8 mouse cellular contexts compared by ENCODE assay signal in the genomic region with DNA sequence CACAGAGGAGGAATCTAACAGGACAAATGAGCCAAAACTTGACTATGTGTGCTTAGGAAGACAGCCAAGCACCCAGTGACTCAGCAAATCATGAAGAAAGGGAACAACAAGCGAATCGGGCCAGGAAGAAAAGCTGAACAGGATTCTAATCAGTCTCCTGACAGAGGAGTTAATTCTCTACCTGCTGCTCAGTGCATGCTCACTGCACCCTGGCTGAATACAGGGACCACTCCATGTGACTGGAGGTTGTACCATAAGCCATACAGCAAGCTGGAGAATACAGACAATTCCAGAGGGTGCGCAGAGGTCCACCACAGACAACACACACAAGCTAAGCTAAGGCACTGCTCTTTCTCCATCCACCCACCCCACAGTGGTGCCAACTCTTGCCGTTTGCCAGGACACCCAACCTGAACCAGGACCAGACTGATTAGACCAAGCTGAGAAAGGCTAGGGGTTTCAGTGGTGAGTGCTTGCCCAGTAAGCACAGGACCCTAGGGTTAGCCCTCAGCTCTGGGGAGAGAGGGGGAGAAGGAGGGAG. TPM values are rescaled to one million over a fixed set of nuclear protein-coding genes. Genes with fewer than 3 reads are reported as not detected.
DNase-seq lines count a peak whose midpoint lies in the region; ATAC-seq and TF ChIP-seq lines count a peak whose summit lies in the region.

No protein-coding gene starts in this region.

- H3K9me3 ChIP-seq in embryonic facial prominence, embryonic 14.5 days (ENCODE audit: control insufficient read depth, low read length) = no peaks in the 10 kb centered on the region
- no peaks in the 10 kb centered on the region for H3K9me3 ChIP-seq in stomach, embryonic 14.5 days (ENCODE audit: control insufficient read depth, low read depth, low read length)
- H3K9me3 ChIP-seq in forebrain, embryonic 11.5 days (ENCODE audit: control insufficient read depth, low read length) = no peaks in the 10 kb centered on the region
- H3K9me3 ChIP-seq in hindbrain, embryonic 13.5 days = no peaks in the 10 kb centered on the region

- H3K27ac ChIP-seq in testis, adult 2 months (ENCODE audit: control insufficient read depth, insufficient read depth, low read depth, low read length) = peak overlapping the region; percentile 88
- no peak overlapping the region for H3K27ac ChIP-seq in embryonic facial prominence, embryonic 14.5 days (replicated peaks; ENCODE audit: low read depth, low read length)
- no peak overlapping the region for H3K27ac ChIP-seq in stomach, embryonic 14.5 days (ENCODE audit: low read length)
- H3K27ac ChIP-seq in forebrain, embryonic 11.5 days (ENCODE audit: low read depth, low read length) = no peak overlapping the region
- H3K27ac ChIP-seq in hindbrain, embryonic 13.5 days = no peak overlapping the region

- no peaks in the 10 kb centered on the region for H3K36me3 ChIP-seq in testis, adult 2 months (ENCODE audit: control insufficient read depth, insufficient read depth, low read length)
- no peaks in the 10 kb centered on the region for H3K36me3 ChIP-seq in embryonic facial prominence, embryonic 14.5 days (ENCODE audit: control insufficient read depth, insufficient read depth, low read length)
- no peaks in the 10 kb centered on the region for H3K36me3 ChIP-seq in stomach, embryonic 14.5 days (ENCODE audit: control insufficient read depth, insufficient read depth, low read length)
- H3K36me3 ChIP-seq in forebrain, embryonic 11.5 days (ENCODE audit: control insufficient read depth, insufficient read depth, low read length) = no peaks in the 10 kb centered on the region
- no peaks in the 10 kb centered on the region for H3K36me3 ChIP-seq in hindbrain, embryonic 13.5 days

- no peak for ATAC-seq in embryonic facial prominence, embryonic 14.5 days (ENCODE audit: low read depth)
- ATAC-seq in stomach, embryonic 14.5 days (ENCODE audit: insufficient number of reproducible peaks, insufficient read depth, low FRiP score, low read depth) = no peak
- no peak for ATAC-seq in forebrain, embryonic 11.5 days (replicated peaks; ENCODE audit: low FRiP score)
- no peak for ATAC-seq in hindbrain, embryonic 13.5 days (ENCODE audit: low FRiP score)

- H3K9ac ChIP-seq in embryonic facial prominence, embryonic 14.5 days (ENCODE audit: low read depth, low read length) = no peak overlapping the region
- H3K9ac ChIP-seq in stomach, embryonic 14.5 days (replicated peaks; ENCODE audit: low read depth, low read length) = no peak overlapping the region
- no peak overlapping the region for H3K9ac ChIP-seq in forebrain, embryonic 11.5 days (ENCODE audit: low read length)
- H3K9ac ChIP-seq in hindbrain, embryonic 13.5 days = no peak overlapping the region

- TF ChIP-seq CTCF in testis, adult 2 months (IDR thresholded peaks at IDR 0.05; ENCODE audit: control insufficient read depth, insufficient read depth, insufficient replicate concordance, low read depth, low read length) = no peak

- intact Hi-C loops in left cerebral cortex, postnatal 25 days (cut with DNase I) = no loop called here

- TF ChIP-seq POLR2A in testis, adult 2 months (IDR thresholded peaks at IDR 0.05; ENCODE audit: control insufficient read depth, low read depth, low read length) = no peak

- no peak for DNase-seq in testis, postnatal 14 days (ENCODE audit: low spot score)
- peak; percentile 45 for DNase-seq in embryonic facial prominence, embryonic 14.5 days (ENCODE audit: low spot score)
- peak; percentile 48 for DNase-seq in heart, postnatal 4 days
- peak; percentile 65 to 88 for DNase-seq in left cerebral cortex, postnatal 25 days (ENCODE audit: low spot score in 2 of 2)
- DNase-seq in forebrain, embryonic 11.5 days (ENCODE audit: low spot score) = no peak

- WGBS in embryonic facial prominence, embryonic 14.5 days = 82% methylated on average over 4 of the region's 4 CpGs
- WGBS in stomach, embryonic 14.5 days = 80% methylated on average over 4 of the region's 4 CpGs
- WGBS in forebrain, embryonic 11.5 days = 86% methylated on average over 4 of the region's 4 CpGs
- 82% methylated on average over 4 of the region's 4 CpGs for WGBS in hindbrain, embryonic 13.5 days

- peaks cover 5% of the 10 kb centered on the region for H3K4me1 ChIP-seq in testis, adult 2 months (ENCODE audit: control insufficient read depth, insufficient read depth, low read length)
- H3K4me1 ChIP-seq in embryonic facial prominence, embryonic 14.5 days (ENCODE audit: control insufficient read depth, insufficient read depth, low read length) = peaks cover 3% of the 10 kb centered on the region
- H3K4me1 ChIP-seq in stomach, embryonic 14.5 days (ENCODE audit: control insufficient read depth, insufficient read depth, low read length) = peaks cover under 1% of the 10 kb centered on the region; the same call in 1 of the 2 replicates
- H3K4me1 ChIP-seq in forebrain, embryonic 11.5 days (replicated peaks; ENCODE audit: control insufficient read depth, insufficient read depth, low read length) = peaks cover 8% of the 10 kb centered on the region
- peaks cover 25% of the 10 kb centered on the region for H3K4me1 ChIP-seq in hindbrain, embryonic 13.5 days (replicated peaks)

- no peaks in the 10 kb centered on the region for H3K27me3 ChIP-seq in testis, adult 2 months (ENCODE audit: control insufficient read depth, insufficient read depth, low read length)
- no peaks in the 10 kb centered on the region for H3K27me3 ChIP-seq in embryonic facial prominence, embryonic 14.5 days (replicated peaks; ENCODE audit: control insufficient read depth, insufficient read depth, low read length)
- no peaks in the 10 kb centered on the region for H3K27me3 ChIP-seq in stomach, embryonic 14.5 days (ENCODE audit: control insufficient read depth, insufficient read depth, low read length)
- H3K27me3 ChIP-seq in forebrain, embryonic 11.5 days (ENCODE audit: control insufficient read depth, insufficient read depth, low read length) = no peaks in the 10 kb centered on the region
- H3K27me3 ChIP-seq in hindbrain, embryonic 13.5 days = no peaks in the 10 kb centered on the region

- H3K4me2 ChIP-seq in embryonic facial prominence, embryonic 14.5 days (ENCODE audit: low read depth, low read length) = no peak overlapping the region
- H3K4me2 ChIP-seq in stomach, embryonic 14.5 days (replicated peaks; ENCODE audit: low read depth, low read length) = peak overlapping the region; percentile 2; the same call in 1 of the 2 replicates
- H3K4me2 ChIP-seq in forebrain, embryonic 11.5 days (ENCODE audit: low read depth, low read length, severe bottlenecking) = no peak overlapping the region
- H3K4me2 ChIP-seq in hindbrain, embryonic 13.5 days = no peak overlapping the region

- H3K4me3 ChIP-seq in testis, adult 2 months (ENCODE audit: control insufficient read depth, low read depth, low read length) = peak overlapping the region; percentile 35
- H3K4me3 ChIP-seq in embryonic facial prominence, embryonic 14.5 days (ENCODE audit: low read depth, low read length) = no peak overlapping the region
- no peak overlapping the region for H3K4me3 ChIP-seq in stomach, embryonic 14.5 days (ENCODE audit: low read depth, low read length)
- H3K4me3 ChIP-seq in forebrain, embryonic 11.5 days (ENCODE audit: low read depth, low read length) = no peak overlapping the region
- no peak overlapping the region for H3K4me3 ChIP-seq in hindbrain, embryonic 13.5 days

RNA-seq across cellular contexts. Expression of gene Gstm1, which starts 4.4 kb away (rescaled TPM):
- polyA plus RNA-seq in testis, adult 2 months (2012; rRNA removed) = 547 and 702 TPM in 2 replicates
- 223 and 225 TPM in 2 replicates for polyA plus RNA-seq in embryonic facial prominence, embryonic 14.5 days (2014; fragmentation: Nextera tagmentation; extraction: Ambion mirVana)
- 10 to 100 TPM; 46.2 to 48.4 TPM for total RNA-seq in heart, postnatal 4 days (2021)
- 100 to 1,000 TPM; 225 to 239 TPM for total RNA-seq in left cerebral cortex, postnatal 25 days (2021)
- polyA plus RNA-seq in stomach, embryonic 14.5 days (2014; fragmentation: Nextera tagmentation; extraction: Ambion mirVana) = 320 and 324 TPM in 2 replicates
- 25.7 and 27.2 TPM in 2 replicates for polyA plus RNA-seq in forebrain, embryonic 11.5 days (2014; fragmentation: Nextera tagmentation; extraction: Ambion mirVana)
- 53.7 and 54.2 TPM in 2 replicates for polyA plus RNA-seq in hindbrain, embryonic 13.5 days (2015; fragmentation: Nextera tagmentation; extraction: Ambion mirVana)

RNA-seq across cellular contexts. Expression of gene Gstm2, which starts 27.1 kb away (rescaled TPM):
- polyA plus RNA-seq in testis, adult 2 months (2012; rRNA removed) = 246 and 344 TPM in 2 replicates
- polyA plus RNA-seq in embryonic facial prominence, embryonic 14.5 days (2014; fragmentation: Nextera tagmentation; extraction: Ambion mirVana) = 60.5 and 64.7 TPM in 2 replicates
- total RNA-seq in heart, postnatal 4 days (2021) = 10 to 100 TPM; 43.2 to 43.6 TPM
- total RNA-seq in left cerebral cortex, postnatal 25 days (2021) = 1 to 10 TPM; 3.1 to 4.3 TPM
- polyA plus RNA-seq in stomach, embryonic 14.5 days (2014; fragmentation: Nextera tagmentation; extraction: Ambion mirVana) = 169 TPM in 2 replicates
- polyA plus RNA-seq in forebrain, embryonic 11.5 days (2014; fragmentation: Nextera tagmentation; extraction: Ambion mirVana) = 10.6 and 13.3 TPM in 2 replicates
- polyA plus RNA-seq in hindbrain, embryonic 13.5 days (2015; fragmentation: Nextera tagmentation; extraction: Ambion mirVana) = 10.0 and 10.9 TPM in 2 replicates

RNA-seq across cellular contexts. Expression of gene Gstm4, which starts 31.3 kb away (rescaled TPM):
- polyA plus RNA-seq in testis, adult 2 months (2012; rRNA removed) = 18.9 and 20.7 TPM in 2 replicates
- 14.1 and 14.2 TPM in 2 replicates for polyA plus RNA-seq in embryonic facial prominence, embryonic 14.5 days (2014; fragmentation: Nextera tagmentation; extraction: Ambion mirVana)
- 10 to 100 TPM; 11.8 to 12.7 TPM for total RNA-seq in heart, postnatal 4 days (2021)
- 10 to 100 TPM in 1 of 2 experiments, 1 to 10 TPM in 1; 9.1 to 10.7 TPM for total RNA-seq in left cerebral cortex, postnatal 25 days (2021)
- 18.1 and 21.2 TPM in 2 replicates for polyA plus RNA-seq in stomach, embryonic 14.5 days (2014; fragmentation: Nextera tagmentation; extraction: Ambion mirVana)
- 11.8 and 14.3 TPM in 2 replicates for polyA plus RNA-seq in forebrain, embryonic 11.5 days (2014; fragmentation: Nextera tagmentation; extraction: Ambion mirVana)
- polyA plus RNA-seq in hindbrain, embryonic 13.5 days (2015; fragmentation: Nextera tagmentation; extraction: Ambion mirVana) = 15.2 and 15.4 TPM in 2 replicates

RNA-seq across cellular contexts. Expression of gene Gstm3, which starts 44.3 kb away (rescaled TPM):
- polyA plus RNA-seq in testis, adult 2 months (2012; rRNA removed) = 0.19 TPM in 1 of 2 replicates, not detected in the other
- polyA plus RNA-seq in embryonic facial prominence, embryonic 14.5 days (2014; fragmentation: Nextera tagmentation; extraction: Ambion mirVana) = 0.17 TPM in 1 of 2 replicates, not detected in the other
- not detected for total RNA-seq in heart, postnatal 4 days (2021)
- not detected for total RNA-seq in left cerebral cortex, postnatal 25 days (2021)
- 27.4 and 30.9 TPM in 2 replicates for polyA plus RNA-seq in stomach, embryonic 14.5 days (2014; fragmentation: Nextera tagmentation; extraction: Ambion mirVana)
- not detected in 2 replicates for polyA plus RNA-seq in forebrain, embryonic 11.5 days (2014; fragmentation: Nextera tagmentation; extraction: Ambion mirVana)
- polyA plus RNA-seq in hindbrain, embryonic 13.5 days (2015; fragmentation: Nextera tagmentation; extraction: Ambion mirVana) = 0.17 TPM in 1 of 2 replicates, not detected in the other

Comparison
In these comparisons a context has a peak if more than half of its experiments do, and no peak if none do; other contexts are left out.
1. DNase-seq: peak in embryonic facial prominence, embryonic 14.5 days (single experiment), heart, postnatal 4 days (single experiment) and left cerebral cortex, postnatal 25 days (2 of 2); none in testis, postnatal 14 days (single experiment) and forebrain, embryonic 11.5 days (single experiment).